Mouse (Mus musculus) right cerebral cortex, adult 2 months (tissue): ENCODE data around the gene Ntn5.
A peak's percentile ranks its signal among the peaks of the same experiment; 100 is the strongest.
"Not testable (repeated sequence)": the region's sequence is repeated elsewhere in the genome, so short reads cannot be mapped to it uniquely, and the experiment has no call there.

ENCODE experiments used
- DNase-seq, 2 experiments: peaks; one replicate each; pipeline ENCODE4 v3.0.0; 2021 to 2022; ENCODE audit warnings: low spot score in 2 of 2

Ntn5 gene

GRCm38 (mm10) chr7:45683396-45684050 is at the start of gene Ntn5:
TSS of gene Ntn5 (plus strand) at chr7:45684022.
- DNase-seq = no peak

DNA sequence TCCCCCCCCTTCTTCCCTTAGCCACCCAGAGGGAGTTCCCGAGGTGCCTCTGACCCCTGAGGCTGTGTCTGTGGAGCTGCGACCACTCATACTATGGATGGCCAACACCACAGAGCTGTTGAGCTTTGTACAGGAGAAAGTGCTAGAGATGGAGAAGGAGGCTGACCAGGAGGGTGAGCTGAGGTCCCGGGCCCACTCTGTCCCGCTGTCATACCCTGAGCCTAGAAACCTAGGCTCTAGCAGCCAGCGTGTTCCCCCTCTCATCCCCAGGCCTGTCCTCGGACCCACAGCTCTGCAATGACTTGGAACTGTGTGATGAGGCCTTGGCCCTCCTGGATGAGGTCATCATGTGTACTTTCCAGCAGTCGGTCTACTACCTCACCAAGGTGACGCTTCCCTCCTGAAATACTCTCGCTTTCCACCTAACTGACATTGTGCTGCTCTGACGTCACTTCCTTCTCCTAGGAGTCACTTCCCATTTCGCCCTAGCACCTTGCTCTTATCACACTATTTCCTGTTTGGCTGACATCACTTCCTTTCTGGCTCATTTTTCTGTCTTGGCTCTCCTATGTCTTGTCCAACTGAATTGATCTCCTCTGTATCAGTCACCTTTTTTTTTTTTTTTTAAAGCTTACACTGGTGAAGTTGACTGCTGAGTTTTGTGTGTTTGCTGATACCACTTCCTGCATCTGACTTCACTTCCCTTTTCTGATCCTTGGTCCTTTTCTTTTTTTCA is 48.7 kb upstream of the Ntn5 start:
- DNase-seq = no peak

DNA sequence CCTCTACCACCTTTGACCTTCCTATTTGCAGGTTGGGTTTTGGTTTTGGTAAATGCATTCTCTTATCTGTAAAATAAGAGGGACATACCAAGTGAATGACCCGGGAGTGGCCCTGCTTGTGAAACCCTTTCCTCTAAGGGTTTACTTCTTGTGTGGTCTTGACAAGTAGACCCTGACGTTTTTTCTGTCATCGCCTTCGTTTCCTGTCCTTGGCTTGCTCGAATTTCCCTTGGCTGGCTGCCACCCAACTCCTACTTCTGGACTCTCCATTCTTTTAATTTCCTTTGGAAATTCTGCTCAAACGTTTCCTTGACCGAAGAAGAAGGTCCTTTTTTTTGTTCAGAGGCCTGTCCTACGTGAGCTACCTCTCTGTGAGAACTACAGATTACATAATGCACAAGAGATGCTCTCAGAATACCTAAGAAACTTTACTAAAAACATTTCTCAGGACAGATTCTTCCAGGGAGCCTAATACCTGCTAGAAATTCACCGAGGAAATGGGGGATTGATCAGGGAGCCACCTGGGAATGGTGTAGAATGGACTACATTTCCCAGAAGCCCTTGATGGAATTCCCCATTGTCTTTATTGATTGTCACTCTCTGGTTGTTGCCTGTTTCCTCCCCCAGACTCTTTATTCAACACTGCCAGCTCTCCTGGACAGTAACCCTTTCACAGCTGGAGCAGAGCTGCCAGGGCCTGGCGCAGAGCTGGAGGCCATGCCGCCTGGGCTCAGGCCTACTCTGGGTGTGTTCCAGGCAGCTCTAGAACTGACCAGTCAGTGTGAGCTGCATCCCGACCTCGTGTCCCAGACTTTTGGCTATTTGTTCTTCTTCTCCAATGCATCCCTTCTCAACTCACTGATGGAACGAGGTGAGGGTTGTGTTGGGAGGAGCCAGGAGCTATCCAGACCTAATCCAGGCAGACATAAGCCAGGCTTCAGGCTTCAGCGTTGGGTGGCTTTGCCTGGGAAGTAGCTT is 47.8 kb upstream of the Ntn5 start:
- DNase-seq = no peak

GRCm38 (mm10) chr7:45637710-45638109 is 46.1 kb upstream of the Ntn5 start:
- DNase-seq = no peak

DNA sequence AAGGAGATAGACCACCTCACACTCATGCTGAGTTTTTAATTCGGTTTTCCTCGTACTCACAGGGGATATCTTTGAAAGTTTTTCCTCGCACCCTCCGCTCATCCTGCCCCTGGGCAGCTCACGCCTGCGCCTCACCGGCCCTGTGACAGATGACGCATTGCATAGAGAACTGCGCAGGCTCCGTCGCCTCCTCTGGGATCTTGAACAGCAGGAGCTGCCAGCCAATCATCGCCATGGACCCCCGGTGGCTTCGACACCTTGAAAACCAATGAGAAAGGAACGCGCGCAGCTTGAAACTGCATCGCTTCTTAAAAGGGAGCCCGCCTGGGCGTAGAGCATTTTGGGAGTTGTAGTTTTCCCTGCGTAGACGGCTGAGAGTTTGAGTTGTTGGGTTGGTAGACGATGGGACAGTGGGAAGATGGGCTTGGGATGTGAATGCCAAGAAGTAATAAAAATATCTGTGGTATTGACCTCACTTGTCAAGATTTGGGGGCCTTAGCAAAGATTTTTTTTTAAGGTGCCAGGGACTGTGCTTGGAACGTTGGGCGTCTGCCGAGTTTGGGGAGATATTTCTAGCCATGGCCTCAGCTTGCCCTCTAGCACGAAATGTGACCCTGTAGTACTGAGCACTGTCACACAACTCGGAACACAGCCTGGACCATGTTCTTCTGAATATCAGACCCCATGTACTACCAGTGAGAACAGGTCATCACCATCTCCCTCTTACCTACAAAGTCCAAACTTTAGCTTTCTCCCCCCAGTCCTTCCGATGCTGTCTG is 45.0 kb upstream of the Ntn5 start:
- peak; percentile 98 for DNase-seq

DNA sequence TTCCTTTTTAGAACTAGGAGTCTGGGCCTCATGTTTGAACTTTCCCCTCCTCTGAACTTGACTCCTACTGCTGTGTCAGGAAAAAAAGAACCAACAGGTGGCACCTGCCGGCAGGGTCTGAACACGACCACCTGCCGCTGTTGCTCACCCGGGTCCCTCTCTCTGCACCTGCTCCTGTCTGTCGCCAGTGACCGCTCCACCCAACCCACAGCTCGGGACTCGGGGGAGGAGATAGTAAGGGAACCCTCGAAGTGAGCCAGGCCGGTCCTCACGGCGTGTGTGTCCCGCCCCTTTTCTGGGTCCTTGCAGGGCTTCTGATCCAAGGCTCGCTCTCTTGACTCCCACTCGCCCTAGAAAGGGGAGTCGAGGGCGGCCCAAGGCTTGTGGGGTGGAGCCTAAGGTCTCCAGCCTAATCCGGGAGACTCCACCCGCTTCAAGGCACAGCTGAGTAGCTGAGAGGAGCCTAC is 44.2 kb upstream of the Ntn5 start, which contains the start of gene Mamstr:
Gene Mamstr, plus strand, starts transcription at position 417 of the 467 bp plus-strand sequence.
- no peak for DNase-seq

DNA sequence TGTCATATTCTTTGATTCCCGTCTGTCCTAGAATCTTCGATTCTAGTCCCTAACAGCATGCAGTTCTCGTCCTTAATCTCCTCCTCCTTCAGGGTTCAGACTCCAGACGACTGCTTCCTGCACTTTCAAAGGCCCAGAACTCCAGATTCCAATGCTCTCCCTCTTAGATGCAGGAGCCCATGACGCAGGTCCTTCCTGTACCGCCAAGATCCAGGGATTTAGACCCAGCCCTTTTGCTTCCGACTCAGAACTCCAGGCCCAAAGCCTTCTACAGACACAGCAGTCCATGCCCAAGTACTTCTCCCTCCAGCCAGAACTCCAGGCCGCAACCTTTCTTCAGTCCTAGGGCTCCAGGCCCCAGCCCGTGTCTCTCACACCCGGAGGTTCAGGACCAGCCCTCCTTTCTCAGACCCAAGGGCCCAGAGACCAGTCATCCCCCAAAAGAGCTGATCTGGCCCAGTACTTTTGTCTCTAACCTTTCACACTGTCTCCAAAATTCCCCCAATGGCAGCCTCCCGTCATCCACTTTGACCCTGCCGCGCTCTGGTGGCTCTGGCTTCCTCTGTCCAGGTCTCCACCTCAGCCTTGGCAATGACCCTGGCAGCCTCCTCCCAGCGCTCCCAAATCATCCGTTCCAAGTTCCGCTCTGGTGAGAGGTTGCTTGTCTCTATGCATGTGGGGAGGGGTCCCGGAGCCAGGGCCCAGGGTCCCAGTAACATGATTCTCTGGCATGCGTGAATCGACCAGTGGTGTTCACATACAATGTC is 43.4 kb upstream of the Ntn5 start:
- no peak for DNase-seq

- no peak for DNase-seq
Observed at GRCm38 (mm10) chr7:45641391-45642040, 42.3 kb upstream of the Ntn5 start.

DNA sequence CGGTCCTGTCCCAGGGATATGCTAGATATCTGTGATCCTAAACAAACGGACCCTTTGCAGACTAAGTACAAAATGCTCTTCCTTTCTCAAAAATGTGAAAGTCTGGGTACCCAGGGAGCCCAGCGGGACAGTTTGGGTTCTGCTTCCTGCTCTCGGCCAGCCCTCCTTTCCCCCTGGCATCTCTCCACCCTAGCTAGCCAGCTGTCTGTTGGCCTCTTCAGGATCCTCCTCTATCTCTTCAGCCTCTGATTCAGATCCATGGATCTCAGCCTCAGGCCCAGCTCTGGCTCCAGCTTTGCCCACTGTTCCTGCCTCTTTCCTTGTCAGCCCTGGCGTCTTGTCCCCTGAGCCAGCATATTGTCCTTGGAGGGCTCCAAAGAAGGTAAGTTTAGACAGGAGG is 41.7 kb upstream of the Ntn5 start:
- DNase-seq = no peak

DNA sequence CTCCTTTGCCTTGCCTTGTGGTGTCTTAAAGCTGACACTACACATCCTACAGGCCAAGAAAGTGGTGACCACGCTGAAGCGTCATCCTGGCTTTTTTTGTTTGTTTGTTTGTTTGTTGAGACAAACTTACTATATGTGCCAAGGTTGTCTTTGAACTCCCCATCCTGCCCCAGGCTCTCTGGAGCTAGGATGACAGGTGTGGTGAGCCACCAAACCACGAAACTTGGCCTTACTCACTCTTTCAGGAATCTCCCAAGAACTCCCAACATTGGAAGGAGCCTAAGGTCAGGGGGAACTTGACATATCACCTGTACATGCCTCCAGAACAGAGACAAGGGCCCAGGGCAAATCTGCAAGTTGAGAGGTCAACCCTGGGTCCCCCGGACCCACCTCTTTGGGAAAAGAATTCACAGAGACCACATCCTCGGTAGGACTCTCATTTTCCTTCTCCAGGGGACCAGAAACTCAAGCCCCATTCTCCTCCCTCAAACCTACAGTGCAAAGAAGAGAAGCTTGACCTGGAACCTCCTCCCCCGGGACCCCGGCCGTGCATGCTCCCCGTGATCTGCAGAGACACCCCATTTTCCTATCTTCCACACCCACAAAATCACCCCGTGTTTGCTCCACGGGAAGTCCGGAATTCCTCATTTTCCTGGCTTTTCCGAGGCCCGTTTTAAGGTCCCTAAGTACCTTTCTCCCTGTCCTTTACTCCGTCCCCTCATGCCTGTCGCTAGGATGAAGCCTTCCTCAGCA is 41.1 kb upstream of the Ntn5 start:
- DNase-seq = no peak

GRCm38 (mm10) chr7:45643441-45644178 is 40.2 kb upstream of the Ntn5 start:
- DNase-seq = peak; percentile 89 to 93

- peak; percentile 68 to 74 for DNase-seq
Observed at GRCm38 (mm10) chr7:45644183-45644582, 39.6 kb upstream of the Ntn5 start.

DNA sequence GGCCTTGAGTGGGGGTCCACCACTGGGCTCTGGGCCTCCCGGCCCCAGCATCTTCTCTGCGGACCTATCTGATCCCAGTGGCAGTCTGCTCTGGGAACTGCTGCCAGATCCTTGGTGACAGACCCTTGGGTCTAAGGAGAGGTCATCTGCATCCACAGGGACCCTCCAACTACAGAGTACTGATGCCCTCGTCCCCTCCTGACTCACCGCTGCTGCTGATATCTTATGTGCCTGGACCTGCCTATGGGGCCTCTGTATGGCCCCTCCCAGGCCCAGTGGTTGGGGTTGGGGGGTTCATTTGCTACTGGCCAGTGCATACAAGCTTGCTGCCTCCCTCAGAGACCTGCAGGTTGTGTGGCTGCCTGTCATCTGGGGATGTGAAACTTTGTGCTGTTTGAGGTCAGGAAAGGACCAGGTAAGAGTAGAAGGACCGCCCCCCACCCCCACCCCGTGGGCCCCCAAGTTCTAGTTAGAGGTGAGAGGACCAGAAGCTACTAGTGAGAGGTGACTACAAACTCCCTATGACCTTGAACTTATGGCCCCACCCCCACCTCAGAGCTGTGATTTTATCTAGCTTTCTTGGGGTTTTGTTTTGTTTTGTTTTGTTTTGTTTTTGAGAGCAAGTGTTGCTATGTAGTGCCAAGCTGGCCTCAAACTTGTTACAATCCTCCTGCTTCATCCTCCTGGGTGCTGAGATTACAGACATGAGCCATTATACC is 38.8 kb upstream of the Ntn5 start:
- DNase-seq = no peak

DNA sequence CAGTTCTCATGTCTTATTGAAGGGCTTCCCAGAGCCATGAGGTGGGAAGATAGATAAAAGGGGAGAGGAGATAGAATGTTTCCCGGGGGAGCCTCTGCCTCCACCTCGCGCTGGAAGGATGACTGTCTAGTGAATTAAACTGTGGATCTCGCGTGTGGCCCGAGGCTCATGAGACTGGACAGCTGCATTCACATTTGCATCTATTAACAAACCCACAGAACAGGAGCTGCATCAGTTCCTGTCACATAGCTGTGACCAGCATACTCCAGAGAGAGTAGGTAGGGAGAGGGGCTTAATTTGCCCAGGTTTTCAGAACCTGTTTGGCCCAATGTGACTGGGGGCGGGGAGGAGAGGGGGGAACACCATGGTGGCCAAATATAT is 38.2 kb upstream of the Ntn5 start:
- DNase-seq = no peak

DNA sequence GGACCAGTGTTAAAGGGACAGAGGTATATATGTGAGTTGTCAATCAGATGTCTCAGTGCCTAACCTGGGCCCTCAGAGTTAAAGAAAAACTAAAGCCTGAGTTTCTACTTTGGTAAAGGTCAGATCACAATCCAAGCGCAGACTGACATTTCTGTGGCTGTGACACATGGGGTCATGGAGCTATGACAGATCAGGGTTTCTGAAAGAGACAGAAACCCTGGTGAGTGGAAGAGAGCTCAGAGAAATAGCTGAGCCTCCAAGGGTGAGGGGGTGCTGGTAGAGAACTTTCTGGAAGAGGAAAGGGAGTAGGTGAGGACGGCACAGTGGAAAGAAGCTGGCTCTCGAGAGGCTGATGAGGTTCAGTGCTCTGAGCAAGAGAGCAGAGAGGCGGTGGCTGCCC is 37.2 kb upstream of the Ntn5 start:
- no peak for DNase-seq

DNA sequence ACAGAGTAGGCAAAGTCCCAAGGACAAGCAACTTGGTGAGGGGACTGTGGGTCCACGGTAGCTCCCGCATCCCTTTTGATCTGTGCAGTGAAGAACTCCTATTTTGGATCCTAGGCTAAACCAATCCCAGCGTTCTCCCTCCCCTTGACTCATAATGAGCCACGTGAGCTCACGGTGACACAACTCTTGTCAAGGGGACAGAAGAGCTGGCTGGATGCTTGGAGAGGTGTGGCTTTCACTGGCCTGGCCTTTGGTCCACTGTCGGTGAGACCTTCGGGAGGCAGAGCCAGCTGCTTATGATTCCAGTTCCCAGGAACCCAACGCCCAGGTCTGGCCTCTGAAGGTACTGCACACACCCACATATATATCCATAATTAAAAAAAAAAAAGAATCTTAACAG is 34.5 kb upstream of the Ntn5 start:
- DNase-seq = no peak

DNA sequence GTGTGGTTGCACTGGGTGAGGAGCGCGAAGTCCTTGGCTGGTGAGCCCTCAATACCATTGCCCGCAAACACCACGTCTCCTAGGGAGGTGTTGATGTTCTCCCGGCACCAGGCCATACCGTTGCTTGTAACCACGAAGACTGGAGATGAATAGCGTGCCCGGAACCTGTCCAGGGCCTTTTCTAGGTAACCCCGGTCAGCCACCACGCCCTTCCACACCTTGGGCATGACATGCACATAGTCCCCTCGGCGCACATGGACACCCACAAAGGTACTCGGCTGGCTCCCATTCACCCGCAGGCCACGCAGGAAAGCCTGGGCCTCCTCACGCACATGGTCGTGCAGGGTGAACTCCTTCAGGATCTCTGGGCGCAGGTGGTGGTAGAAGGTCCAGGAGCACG is 33.3 kb upstream of the Ntn5 start:
- not testable (repeated sequence) for DNase-seq
